Mouse (Mus musculus) CH12.LX (cell line): ENCODE data around the gene Hbp1. TPM values are rescaled to one million over a fixed set of nuclear protein-coding genes. Genes with fewer than 3 reads are reported as not detected.

Experiments
- DNase-seq: peaks from one replicate; pipeline ENCODE4 v3.0.0-alpha.2; 2013; ENCODE audit errors: extremely low read depth
- H3K27ac ChIP-seq: 2 replicates; pipeline ENCODE4 v1.5.1; 2012; ENCODE audit warnings: low read depth, mild to moderate bottlenecking, control low read depth, moderate library complexity; ENCODE audit not compliant: insufficient read depth
- H3K27me3 ChIP-seq: replicated peaks from 2 replicates; pipeline ENCODE3; 2012; ENCODE audit warnings: inconsistent platforms
- H3K36me3 ChIP-seq, 2 experiments: replicated peaks in 1 of 2; 2 replicates each; pipeline versions ENCODE3 to v1.6.1; 2012; ENCODE audit warnings: inconsistent platforms in 1 of 2, low read length in 1 of 2, mild to moderate bottlenecking in 1 of 2, mixed read lengths in 1 of 2, moderate library complexity in 1 of 2; ENCODE audit not compliant: control insufficient read depth in 1 of 2, insufficient read depth in 1 of 2
- H3K4me1 ChIP-seq, 2 experiments: 2 replicates each; pipeline ENCODE4 v1.6.1; 2012; ENCODE audit warnings: inconsistent platforms in 1 of 2, moderate library complexity in 1 of 2; ENCODE audit not compliant: insufficient read depth in 2 of 2, control insufficient read depth in 1 of 2
- H3K4me2 ChIP-seq: 2 replicates; pipeline ENCODE4 v1.6.1; 2012; ENCODE audit warnings: low read depth, mild to moderate bottlenecking, control low read depth; ENCODE audit not compliant: poor library complexity, insufficient read depth, severe bottlenecking
- H3K4me3 ChIP-seq, 3 experiments: fragments of 150-350 bp in 1 of 3; sonication (generic) in 1 of 3; replicated peaks in 1 of 3; 2 replicates each; pipeline versions ENCODE3 to v1.5.1; 2011 to 2012; ENCODE audit warnings: low read depth in 2 of 3, low read length in 2 of 3, mild to moderate bottlenecking in 2 of 3, moderate library complexity in 2 of 3, control low read depth in 1 of 3, improper control_type of control experiment in 1 of 3, inconsistent platforms in 1 of 3, mixed read lengths in 1 of 3; ENCODE audit not compliant: poor library complexity in 1 of 3
- H3K79me2 ChIP-seq: replicated peaks from 2 replicates; pipeline ENCODE4 v1.6.1; 2012; ENCODE audit warnings: mild to moderate bottlenecking, moderate library complexity; ENCODE audit not compliant: control insufficient read depth, poor library complexity, insufficient read depth, severe bottlenecking; ENCODE audit errors: extremely low read depth
- H3K9ac ChIP-seq: 2 replicates; pipeline ENCODE4 v1.6.1; 2012; ENCODE audit warnings: low read depth, mild to moderate bottlenecking, control low read depth, moderate library complexity; ENCODE audit not compliant: insufficient read depth
- H3K9me3 ChIP-seq: replicated peaks from 2 replicates; pipeline ENCODE3; 2012; ENCODE audit warnings: low read length, inconsistent platforms, mixed read lengths
- BHLHE40 ChIP-seq: IDR thresholded peaks from 2 replicates; pipeline ENCODE4 v1.6.1; 2011; ENCODE audit warnings: mild to moderate bottlenecking, low read depth, low read length, improper control_type of control experiment
- CHD1 ChIP-seq: IDR thresholded peaks from 2 replicates; pipeline ENCODE4 v1.6.1; 2012; ENCODE audit warnings: low read depth, low read length, improper control_type of control experiment, inconsistent platforms
- CHD2 ChIP-seq: IDR thresholded peaks from 2 replicates; pipeline ENCODE4 v1.6.1; 2011; ENCODE audit warnings: low read length, improper control_type of control experiment
- ELF1 ChIP-seq: IDR thresholded peaks from 2 replicates; pipeline ENCODE4 v1.6.1; 2014; ENCODE audit warnings: low read depth, mild to moderate bottlenecking, inconsistent platforms, low read length, improper control_type of control experiment
- EP300 ChIP-seq: IDR thresholded peaks from 2 replicates; pipeline ENCODE4 v1.6.1; 2011; ENCODE audit warnings: low read length, improper control_type of control experiment
- ETS1 ChIP-seq: conservative IDR thresholded peaks from 2 replicates; pipeline ENCODE4 v1.6.1; 2012; ENCODE audit warnings: low read depth, mild to moderate bottlenecking, inconsistent platforms, low read length, improper control_type of control experiment, moderate library complexity
- HCFC1 ChIP-seq: IDR thresholded peaks from 2 replicates; pipeline ENCODE4 v1.6.1; 2012; ENCODE audit warnings: low read depth, mild to moderate bottlenecking, inconsistent platforms, low read length, improper control_type of control experiment
- MAZ ChIP-seq: IDR thresholded peaks from 2 replicates; pipeline ENCODE4 v1.6.1; 2012; ENCODE audit warnings: low read depth, mild to moderate bottlenecking, inconsistent platforms, low read length, improper control_type of control experiment, moderate library complexity
- MXI1 ChIP-seq: IDR thresholded peaks from 2 replicates; pipeline ENCODE4 v1.6.1; 2011; ENCODE audit warnings: mild to moderate bottlenecking, low read depth, low read length, improper control_type of control experiment
- NELFE ChIP-seq: IDR thresholded peaks from 2 replicates; pipeline ENCODE4 v1.6.1; 2011; ENCODE audit warnings: low read depth, low read length, improper control_type of control experiment
- NRF1 ChIP-seq: IDR thresholded peaks from 2 replicates; pipeline ENCODE4 v1.6.1; 2014; ENCODE audit warnings: low read depth, mild to moderate bottlenecking, inconsistent platforms, low read length, improper control_type of control experiment, moderate library complexity
- RAD21 ChIP-seq: IDR thresholded peaks from 2 replicates; pipeline ENCODE4 v1.6.1; 2011; ENCODE audit warnings: low read depth, mild to moderate bottlenecking, low read length, improper control_type of control experiment, moderate library complexity
- SMC3 ChIP-seq: IDR thresholded peaks from 2 replicates; pipeline ENCODE4 v1.6.1; 2011; ENCODE audit warnings: low read depth, low read length, improper control_type of control experiment
- TCF12 ChIP-seq: IDR thresholded peaks from 2 replicates; pipeline ENCODE4 v1.6.1; 2014; ENCODE audit warnings: low read depth, mild to moderate bottlenecking, inconsistent platforms, low read length, improper control_type of control experiment
- UBTF ChIP-seq: IDR thresholded peaks from 2 replicates; pipeline ENCODE4 v1.6.1; 2012; ENCODE audit warnings: low read depth, mild to moderate bottlenecking, inconsistent platforms, low read length, improper control_type of control experiment, moderate library complexity
- USF1 ChIP-seq: IDR thresholded peaks from 2 replicates; pipeline ENCODE4 v1.6.1; 2014; ENCODE audit warnings: low read depth, mild to moderate bottlenecking, inconsistent platforms, low read length, improper control_type of control experiment
- ZMIZ1 ChIP-seq: IDR thresholded peaks from 2 replicates; pipeline ENCODE4 v1.6.1; 2012; ENCODE audit warnings: low read depth, mild to moderate bottlenecking, inconsistent platforms, low read length, improper control_type of control experiment
- dilution Hi-C: fragments of 300-500 bp; cut with MboI; formaldehyde crosslinking; loops from 2 replicates; pipeline ENCODE4 v1.14.3; 2020; ENCODE audit warnings: low sequenced_read_pairs; ENCODE audit not compliant: extremely low pct_unique_long_range_greater_than_20kb, extremely low pct_ligation_motif_present
- in situ Hi-C: fragments of 300-500 bp; cut with MboI; formaldehyde crosslinking; loops from 3 replicates; pipeline ENCODE4 v1.14.3; 2019; ENCODE audit warnings: low sequenced_read_pairs, low pct_ligation_motif_present, low pct_unique_long_range_greater_than_20kb, mixed read lengths
- polyA plus RNA-seq: library from polyadenylated mRNA; unstranded; fragments of >175 nt; gene quantifications from 2 replicates; pipeline ENCODE4 v1.2.1, GENCODE M21; 2012; ENCODE audit warnings: low read depth; ENCODE audit not compliant: insufficient read length
- total RNA-seq, 2 experiments: library from RNA; depleted of rRNA; stranded (reverse); fragments of 300-350 nt in 1 of 2; fragments of >200 nt in 1 of 2; gene quantifications; 2 replicates each; pipeline ENCODE4 v1.2.3; 2012 to 2014

The Hbp1 gene
- total and polyA plus RNA-seq, 3 experiments = 16.0 to 24.4 (median 17.0) TPM

DNA sequence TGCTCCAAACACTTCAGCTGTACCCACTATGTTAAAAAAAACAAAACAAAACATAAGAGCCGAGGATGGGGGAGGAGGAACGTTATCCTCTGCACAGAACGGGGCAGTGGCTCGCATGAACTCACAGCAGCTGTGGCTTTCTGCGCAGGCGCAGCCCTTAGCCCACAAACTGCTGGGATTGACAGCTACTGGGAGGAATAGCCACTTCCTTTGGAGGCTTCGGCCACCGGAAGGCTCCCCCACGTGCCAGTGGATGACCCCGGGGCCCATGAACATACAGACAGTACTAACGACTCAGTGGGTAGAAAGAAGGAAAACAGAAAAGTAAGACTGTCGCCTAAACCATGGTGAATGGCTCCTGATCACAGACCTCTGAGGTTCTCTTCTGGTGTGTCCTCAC lies 34.3 kb upstream of the Hbp1 start:
- no peaks in the 10 kb centered on the region for H3K27me3 ChIP-seq
- TF ChIP-seq RAD21 = no peak
- TF ChIP-seq USF1 = no peak
- no peak for TF ChIP-seq TCF12
- TF ChIP-seq UBTF = no peak
- no peak for TF ChIP-seq ETS1
- no peak for TF ChIP-seq ZMIZ1
- TF ChIP-seq MXI1 = no peak
- TF ChIP-seq ELF1 = no peak
- TF ChIP-seq EP300 = no peak
- no peak for TF ChIP-seq SMC3
- no peak for TF ChIP-seq NELFE
- no peak for TF ChIP-seq NRF1
- no peak for TF ChIP-seq BHLHE40
- no peak for TF ChIP-seq CHD1
- H3K4me1 ChIP-seq = no peaks in the 10 kb centered on the region
- no peaks in the 10 kb centered on the region for H3K79me2 ChIP-seq
- no peaks in the 10 kb centered on the region for H3K9me3 ChIP-seq
- in situ Hi-C loops (loop anchor here (10.0 kb wide), 1 partner anchor 70 kb away; no protein-coding TSS in a partner anchor), dilution Hi-C loops (no loop called here)
- DNase-seq = no peak
- no peak overlapping the region for H3K9ac ChIP-seq
- H3K4me3 ChIP-seq = no peak overlapping the region
- H3K27ac ChIP-seq = no peak overlapping the region
- no peak overlapping the region for H3K4me2 ChIP-seq
- H3K36me3 ChIP-seq = no peaks in the 10 kb centered on the region

DNA sequence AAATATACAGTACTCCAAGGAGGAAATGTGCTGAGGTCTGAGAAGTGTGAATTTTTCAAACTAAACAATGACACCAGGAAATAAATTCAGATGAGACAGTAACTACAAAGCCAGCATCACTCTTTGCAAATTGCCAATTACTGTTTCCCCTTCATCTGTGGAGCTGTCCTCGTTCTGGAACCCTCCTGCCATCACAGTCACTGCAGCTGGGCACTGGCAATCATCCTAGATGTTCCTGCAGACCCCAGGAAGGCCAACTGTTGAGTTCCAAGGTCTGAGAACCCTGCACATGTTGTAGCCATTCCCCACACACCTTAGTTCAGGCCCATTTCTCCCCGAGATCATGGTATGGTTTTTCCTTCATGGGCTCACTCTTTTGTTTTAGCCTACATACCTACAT lies 33.9 kb upstream of the Hbp1 start:
- Histone ChIP-seq H3K27ac (no peak overlapping the region), H3K4me3 (no peak overlapping the region), H3K4me1 (no peaks in the 10 kb centered on the region), H3K27me3 (no peaks in the 10 kb centered on the region), H3K36me3 (no peaks in the 10 kb centered on the region), H3K9me3 (no peaks in the 10 kb centered on the region), H3K9ac (no peak overlapping the region), H3K4me2 (no peak overlapping the region), H3K79me2 (no peaks in the 10 kb centered on the region)
- TF ChIP-seq CHD2 = no peak
- TF ChIP-seq MAZ = no peak
- no peak for TF ChIP-seq HCFC1
- DNase-seq = no peak
- dilution Hi-C loops (no loop called here), in situ Hi-C loops (loop anchor here (10.0 kb wide), 1 partner anchor 71 kb away; no protein-coding TSS in a partner anchor)
